Mouse (Mus musculus) heart, embryonic 15.5 days (tissue): ENCODE measurements around the gene Specc1l. TPM values are rescaled to one million over a fixed set of nuclear protein-coding genes. Genes with fewer than 3 reads are reported as not detected.

Experiments used
- ATAC-seq: fragments of 200-750 bp; cut with Nextera tagmentation; replicated peaks from 2 replicates; pipeline ENCODE4 v1.8.0; 2017; ENCODE audit warnings: low read depth, moderate TSS enrichment; ENCODE audit not compliant: insufficient number of reproducible peaks, insufficient read depth, low FRiP score
- H3K27ac ChIP-seq: fragments of 300-500 bp; sonication (generic); 2 replicates; pipeline ENCODE4 v1.5.1; 2015; ENCODE audit warnings: mild to moderate bottlenecking, inconsistent platforms
- H3K27me3 ChIP-seq: fragments of 300-500 bp; sonication (generic); 2 replicates; pipeline ENCODE4 v1.6.1; 2015; ENCODE audit warnings: inconsistent platforms
- H3K36me3 ChIP-seq: fragments of 300-500 bp; sonication (generic); 2 replicates; pipeline ENCODE4 v1.6.1; 2015; ENCODE audit warnings: mild to moderate bottlenecking, inconsistent platforms
- H3K4me1 ChIP-seq: fragments of 300-500 bp; sonication (generic); replicated peaks from 2 replicates; pipeline ENCODE4 v1.6.1; 2015; ENCODE audit warnings: inconsistent platforms
- H3K4me2 ChIP-seq: fragments of 300-500 bp; sonication (generic); 2 replicates; pipeline ENCODE4 v1.6.1; 2015; ENCODE audit warnings: inconsistent platforms, mild to moderate bottlenecking, moderate library complexity
- H3K4me3 ChIP-seq: fragments of 300-500 bp; sonication (generic); 2 replicates; pipeline ENCODE4 v1.5.1; 2015; ENCODE audit warnings: mild to moderate bottlenecking, inconsistent platforms
- H3K9ac ChIP-seq: fragments of 300-500 bp; sonication (generic); 2 replicates; pipeline ENCODE4 v1.6.1; 2015; ENCODE audit warnings: mild to moderate bottlenecking, inconsistent platforms
- H3K9me3 ChIP-seq: fragments of 300-500 bp; sonication (generic); replicated peaks from 2 replicates; pipeline ENCODE4 v1.6.1; 2016; ENCODE audit warnings: inconsistent platforms
- WGBS: fragments of 180-500 bp; shearing (Covaris S2); methylation state at CpG from one replicate; pipeline ENCODE4 v1.1.7; 2015; ENCODE audit warnings: mixed read lengths; 5-methylcytosine and 5-hydroxymethylcytosine counted together
- polyA plus RNA-seq: library from polyadenylated mRNA; unstranded; fragments of >200 nt; fragmentation: Nextera tagmentation; extraction: Ambion mirVana; gene quantifications from 2 replicates; pipeline ENCODE4 v1.2.1, GENCODE M21; 2015

Specc1l gene
- polyA plus RNA-seq, 1 experiment from 2014 or later = 19.4 TPM

GRCm38 (mm10) chr10:75251011-75251410 is 39.1 kb downstream of the Specc1l start:
- H3K9me3 ChIP-seq = no peaks in the 10 kb centered on the region
- peaks cover 13% of the 10 kb centered on the region for H3K4me1 ChIP-seq
- H3K4me3 ChIP-seq = no peak overlapping the region
- no peaks in the 10 kb centered on the region for H3K27me3 ChIP-seq
- H3K36me3 ChIP-seq = peaks cover 31% of the 10 kb centered on the region
- H3K9ac ChIP-seq = no peak overlapping the region
- no peak for ATAC-seq
- no peak overlapping the region for H3K27ac ChIP-seq
- 50% methylated on average over 2 of the region's 2 CpGs for WGBS
- no peak overlapping the region for H3K4me2 ChIP-seq

DNA sequence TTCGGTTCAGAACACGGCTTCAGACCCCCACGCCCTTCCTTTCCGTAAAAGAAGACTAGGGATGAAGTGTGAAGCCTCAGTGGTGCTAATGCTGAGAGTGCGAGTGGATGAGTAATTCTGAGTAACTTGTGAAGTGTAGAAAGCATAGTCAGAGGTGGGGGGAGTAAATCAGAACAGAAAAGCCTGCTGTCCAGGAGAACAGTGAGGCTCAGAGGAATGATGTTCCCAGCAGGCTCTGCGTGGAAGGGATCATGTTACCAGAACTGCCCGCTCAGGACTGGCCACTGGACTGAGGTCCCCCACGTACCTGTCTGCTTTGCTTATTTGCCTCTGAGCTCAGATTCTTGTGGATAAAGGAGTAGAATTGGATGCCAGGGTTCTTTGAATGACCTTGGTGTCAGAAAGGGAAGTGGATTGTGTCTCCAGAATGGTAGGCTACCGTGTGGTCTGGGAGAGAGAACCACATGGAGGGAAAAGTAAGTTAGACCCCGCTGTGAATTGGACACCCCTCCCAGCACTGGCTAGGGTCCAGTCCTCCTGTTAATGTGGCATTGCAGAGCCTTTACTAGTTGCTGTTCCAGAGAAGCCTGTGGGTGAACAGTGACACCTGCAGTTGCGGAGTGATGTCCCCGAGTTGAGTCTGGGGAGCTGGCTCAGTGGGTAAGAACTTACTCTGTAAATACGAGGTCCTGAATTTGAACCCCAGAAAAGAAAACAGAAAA is 40.6 kb downstream of the Specc1l start:
- no peak overlapping the region for H3K4me2 ChIP-seq
- ATAC-seq = 0 out of 2 replicates have a peak, but pooled peaks have one; percentile 10

DNA sequence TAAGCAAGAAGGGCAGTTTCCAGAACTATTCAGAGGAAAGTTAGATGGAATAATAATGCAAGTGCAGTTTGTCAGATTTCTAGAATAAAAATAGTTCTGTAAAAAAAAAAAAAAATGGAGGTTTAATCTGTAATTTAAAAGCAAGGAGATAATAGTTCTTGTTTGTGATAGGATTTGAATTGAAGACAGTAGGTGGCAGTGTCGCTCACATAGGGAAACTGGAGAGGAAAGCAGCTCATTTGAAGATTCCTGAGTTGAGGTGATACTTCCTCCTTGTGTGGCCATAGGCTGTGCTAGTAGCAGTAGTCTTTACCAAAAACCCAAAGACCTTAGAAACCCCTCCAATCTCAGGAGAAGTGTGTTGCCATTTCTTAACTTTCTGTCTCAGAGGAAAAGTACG is 43.2 kb downstream of the Specc1l start:
- 61% methylated on average over 2 of the region's 2 CpGs for WGBS

More for the DNA sequence above, 40.6 kb downstream of the Specc1l start:
- 54% methylated on average over 13 of the region's 13 CpGs for WGBS
- Histone ChIP-seq H3K36me3 (peaks cover 17% of the 10 kb centered on the region), H3K27ac (peak overlapping the region; percentile 54), H3K4me3 (no peak overlapping the region), H3K4me1 (peaks cover 10% of the 10 kb centered on the region), H3K27me3 (no peaks in the 10 kb centered on the region), H3K9ac (no peak overlapping the region), H3K9me3 (no peaks in the 10 kb centered on the region)

DNA sequence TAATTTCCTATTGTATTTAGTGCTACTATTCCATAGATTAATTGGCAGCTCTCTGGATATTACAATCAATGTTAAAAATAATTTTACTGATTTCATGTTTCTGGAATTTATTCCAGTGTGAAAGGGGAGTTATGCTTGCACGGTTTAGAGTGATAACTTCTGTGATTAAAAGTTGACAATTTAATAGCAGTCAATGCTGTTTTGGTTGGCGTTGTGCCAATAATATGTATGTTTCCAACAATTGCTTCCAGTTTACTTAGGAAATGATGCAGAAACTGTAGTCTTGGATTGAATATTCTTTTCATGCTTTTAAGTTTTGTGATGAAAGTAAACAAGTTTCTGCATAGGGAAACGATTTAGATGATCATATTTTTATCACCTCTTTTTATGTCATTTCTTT is 45.5 kb downstream of the Specc1l start:
- no peaks in the 10 kb centered on the region for H3K27me3 ChIP-seq
- ATAC-seq = no peak
- no peak overlapping the region for H3K4me3 ChIP-seq
- H3K36me3 ChIP-seq = peaks cover 30% of the 10 kb centered on the region
- 52% methylated on average over 3 of the region's 3 CpGs for WGBS
- H3K9ac ChIP-seq = no peak overlapping the region
- peaks cover 8% of the 10 kb centered on the region for H3K4me1 ChIP-seq
- H3K9me3 ChIP-seq = no peaks in the 10 kb centered on the region
- no peak overlapping the region for H3K4me2 ChIP-seq
- peak overlapping the region; percentile 11; the same call in 1 of the 2 replicates for H3K27ac ChIP-seq

More for the DNA sequence above, 43.2 kb downstream of the Specc1l start:
- no peak for ATAC-seq
- Histone ChIP-seq H3K4me1 (peaks cover 13% of the 10 kb centered on the region), H3K9me3 (no peaks in the 10 kb centered on the region), H3K9ac (no peak overlapping the region), H3K4me2 (no peak overlapping the region), H3K4me3 (no peak overlapping the region), H3K36me3 (peaks cover 15% of the 10 kb centered on the region), H3K27ac (no peak overlapping the region), H3K27me3 (no peaks in the 10 kb centered on the region)

DNA sequence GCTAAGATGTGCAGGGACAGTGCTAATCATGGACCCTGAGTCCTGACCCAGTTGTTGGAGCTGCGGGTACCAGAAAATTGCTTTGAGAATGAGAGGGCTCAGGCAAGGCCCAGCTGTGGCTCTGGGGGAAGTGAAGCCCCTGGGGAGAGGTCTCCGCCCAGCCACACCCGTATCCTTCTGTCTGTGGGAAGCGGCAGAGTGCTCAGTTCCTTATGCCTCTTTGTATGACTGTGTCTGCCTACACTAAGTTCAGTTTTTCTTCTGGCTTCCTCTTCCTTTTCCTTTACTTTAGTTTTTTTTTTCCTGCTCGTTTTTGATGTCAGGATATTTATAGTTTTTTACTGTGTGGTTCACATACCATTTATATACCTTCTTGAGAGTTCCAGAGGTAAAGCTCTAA is 46.4 kb downstream of the Specc1l start:
- Histone ChIP-seq H3K4me3 (no peak overlapping the region), H3K4me1 (peaks cover 3% of the 10 kb centered on the region; the same call in 1 of the 2 replicates), H3K27me3 (no peaks in the 10 kb centered on the region), H3K9ac (no peak overlapping the region), H3K9me3 (no peaks in the 10 kb centered on the region), H3K27ac (peak overlapping the region; percentile 61), H3K4me2 (no peak overlapping the region), H3K36me3 (peaks cover 38% of the 10 kb centered on the region)
- ATAC-seq = no peak
- 66% methylated on average over 5 of the region's 5 CpGs for WGBS

DNA sequence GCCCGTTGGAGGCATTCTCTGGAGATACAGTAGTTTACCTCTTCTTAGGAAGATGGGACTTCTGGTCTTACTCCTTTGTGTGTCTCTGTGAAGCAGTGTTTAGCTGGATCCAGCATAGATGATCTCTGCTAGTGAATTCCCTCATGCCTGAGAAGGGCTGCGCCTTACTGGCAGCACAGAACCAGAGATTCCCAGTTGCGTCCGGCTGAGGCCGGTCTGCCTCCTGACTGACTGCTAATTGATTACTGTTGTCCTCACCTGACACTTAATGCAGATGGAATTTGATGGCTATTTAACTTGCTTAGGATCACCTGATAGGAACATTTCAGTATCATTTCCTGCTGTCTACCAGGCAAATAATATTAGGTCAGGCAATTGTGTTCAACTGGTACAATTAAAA is 49.4 kb downstream of the Specc1l start:
- no peaks in the 10 kb centered on the region for H3K27me3 ChIP-seq
- H3K9ac ChIP-seq = no peak overlapping the region
- ATAC-seq = no peak
- no peak overlapping the region for H3K27ac ChIP-seq
- H3K36me3 ChIP-seq = peaks cover 52% of the 10 kb centered on the region
- 85% methylated on average over 5 of the region's 5 CpGs for WGBS
- H3K4me3 ChIP-seq = no peak overlapping the region
- H3K4me1 ChIP-seq = peaks cover 12% of the 10 kb centered on the region
- no peak overlapping the region for H3K4me2 ChIP-seq
- no peaks in the 10 kb centered on the region for H3K9me3 ChIP-seq

GRCm38 (mm10) chr10:75264993-75265555 is 53.2 kb downstream of the Specc1l start:
- H3K4me2 ChIP-seq = no peak overlapping the region
- H3K4me1 ChIP-seq = peaks cover 9% of the 10 kb centered on the region
- 40% methylated on average over 3 of the region's 3 CpGs for WGBS
- no peaks in the 10 kb centered on the region for H3K27me3 ChIP-seq
- no peaks in the 10 kb centered on the region for H3K9me3 ChIP-seq
- ATAC-seq = no peak
- H3K27ac ChIP-seq = peak overlapping the region; percentile 60
- peaks cover 63% of the 10 kb centered on the region for H3K36me3 ChIP-seq
- no peak overlapping the region for H3K9ac ChIP-seq
- H3K4me3 ChIP-seq = no peak overlapping the region

DNA sequence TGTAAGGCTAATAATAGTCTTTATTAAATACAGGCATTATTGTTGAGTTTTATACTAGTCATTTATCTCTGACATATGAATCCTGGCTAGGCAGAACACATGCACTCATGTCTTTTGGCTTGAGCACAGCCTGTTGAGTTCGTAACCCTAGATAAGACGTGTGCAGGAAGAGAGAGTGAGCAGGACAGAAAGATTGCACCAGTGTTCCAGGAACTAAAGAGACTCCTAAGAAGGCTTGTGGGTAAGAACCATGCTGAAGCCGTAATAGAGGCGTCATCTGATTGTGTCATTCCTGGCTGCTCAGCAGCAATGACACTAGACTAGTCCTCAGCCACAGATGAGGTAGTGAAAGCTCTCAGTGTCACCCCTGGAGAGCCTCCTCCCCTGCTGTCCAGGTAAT is 61.1 kb downstream of the Specc1l start:
- Histone ChIP-seq H3K27me3 (no peaks in the 10 kb centered on the region), H3K36me3 (peaks cover 46% of the 10 kb centered on the region), H3K9ac (no peak overlapping the region), H3K4me2 (no peak overlapping the region), H3K4me3 (no peak overlapping the region), H3K4me1 (peaks cover 12% of the 10 kb centered on the region), H3K9me3 (no peaks in the 10 kb centered on the region), H3K27ac (peak overlapping the region; percentile 35; the same call in 1 of the 2 replicates)
- no peak; the same call in 1 of the 2 replicates for ATAC-seq
- WGBS = 41% methylated on average over 4 of the region's 4 CpGs

- 82% methylated on average over 12 of the region's 12 CpGs for WGBS
- H3K36me3 ChIP-seq = peaks cover 47% of the 10 kb centered on the region
- no peaks in the 10 kb centered on the region for H3K27me3 ChIP-seq
- H3K27ac ChIP-seq = no peak overlapping the region
- H3K9me3 ChIP-seq = no peaks in the 10 kb centered on the region
- no peak for ATAC-seq
- H3K4me2 ChIP-seq = no peak overlapping the region
- H3K4me3 ChIP-seq = no peak overlapping the region
- H3K4me1 ChIP-seq = peaks cover 12% of the 10 kb centered on the region
- no peak overlapping the region for H3K9ac ChIP-seq
These were observed 64.6 kb downstream of the Specc1l start for GRCm38 (mm10) chr10:75276427-75277013.

DNA sequence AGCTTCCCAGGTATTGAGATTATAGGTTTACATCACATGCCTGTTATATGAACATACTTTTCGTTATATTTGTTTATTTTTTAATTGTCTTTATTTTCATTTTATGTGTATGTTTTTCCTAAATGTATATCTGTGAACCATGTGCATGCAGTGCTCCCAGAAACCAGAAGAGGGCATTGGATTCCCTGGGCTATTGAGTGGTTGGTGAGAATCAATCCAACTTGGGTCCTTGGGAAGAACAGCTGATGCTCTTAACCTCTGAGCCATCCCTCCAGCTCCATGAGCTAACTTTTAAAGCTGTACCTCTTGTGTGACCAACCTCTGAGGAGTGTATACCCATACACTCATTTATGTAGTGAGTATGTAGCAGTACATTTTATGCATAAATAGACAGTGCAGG is 65.6 kb downstream of the Specc1l start:
- H3K27me3 ChIP-seq = no peaks in the 10 kb centered on the region
- no peak overlapping the region for H3K27ac ChIP-seq
- no peak for ATAC-seq
- WGBS = 68% methylated on average over 1 of the region's 1 CpGs
- no peak overlapping the region for H3K4me2 ChIP-seq
- H3K9me3 ChIP-seq = no peaks in the 10 kb centered on the region
- H3K4me3 ChIP-seq = no peak overlapping the region
- peaks cover 47% of the 10 kb centered on the region for H3K36me3 ChIP-seq
- H3K4me1 ChIP-seq = peaks cover 9% of the 10 kb centered on the region
- H3K9ac ChIP-seq = no peak overlapping the region

GRCm38 (mm10) chr10:75282648-75283047 is 70.8 kb downstream of the Specc1l start:
- H3K9ac ChIP-seq = no peak overlapping the region
- H3K27me3 ChIP-seq = no peaks in the 10 kb centered on the region
- H3K4me1 ChIP-seq = no peaks in the 10 kb centered on the region
- no peak for ATAC-seq
- H3K9me3 ChIP-seq = no peaks in the 10 kb centered on the region
- H3K4me2 ChIP-seq = no peak overlapping the region
- H3K36me3 ChIP-seq = peaks cover 26% of the 10 kb centered on the region
- WGBS = 85% methylated on average over 5 of the region's 5 CpGs
- H3K4me3 ChIP-seq = no peak overlapping the region
- no peak overlapping the region for H3K27ac ChIP-seq
